Mouse (Mus musculus) neural tube, embryonic 10.5 days (tissue): ENCODE data around the gene Gtf2e1.

Experiments
- DNase-seq: peaks from one replicate; pipeline ENCODE4 v3.0.0-alpha.2; 2017; ENCODE audit warnings: low spot score; ENCODE audit errors: extremely low spot score

Gene Gtf2e1

GRCm38 (mm10) chr16:37546312-37546711 lies 6.7 kb upstream of the Gtf2e1 start:
- no peak for DNase-seq

- DNase-seq: no peak
Observed at GRCm38 (mm10) chr16:37540776-37541175, 1.2 kb upstream of the Gtf2e1 start.

GRCm38 (mm10) chr16:37539240-37539610 lies 364 bp downstream of the Gtf2e1 start:
- no peak for DNase-seq

- DNase-seq: no peak
Observed at GRCm38 (mm10) chr16:37533369-37534068, 6.1 kb downstream of the Gtf2e1 start.

GRCm38 (mm10) chr16:37532046-37532445 lies 7.5 kb downstream of the Gtf2e1 start:
- no peak for DNase-seq

- DNase-seq: no peak
Observed at GRCm38 (mm10) chr16:37530170-37530569, 9.4 kb downstream of the Gtf2e1 start.

- DNase-seq: no peak
Observed at GRCm38 (mm10) chr16:37526688-37527223, 12.8 kb downstream of the Gtf2e1 start.

GRCm38 (mm10) chr16:37525121-37525520 lies 14.5 kb downstream of the Gtf2e1 start:
- no peak for DNase-seq

GRCm38 (mm10) chr16:37522100-37522697 lies 17.4 kb downstream of the Gtf2e1 start:
- DNase-seq: no peak

GRCm38 (mm10) chr16:37520190-37521040 lies 19.2 kb downstream of the Gtf2e1 start:
- no peak for DNase-seq

GRCm38 (mm10) chr16:37519721-37520120 lies 19.9 kb downstream of the Gtf2e1 start:
- DNase-seq: no peak

GRCm38 (mm10) chr16:37518662-37519061 lies 20.9 kb downstream of the Gtf2e1 start:
- DNase-seq: no peak

- no peak for DNase-seq
Observed at GRCm38 (mm10) chr16:37517596-37518211, 21.9 kb downstream of the Gtf2e1 start.

- no peak for DNase-seq
Observed at GRCm38 (mm10) chr16:37516376-37516993, 23.1 kb downstream of the Gtf2e1 start.

GRCm38 (mm10) chr16:37514644-37515043 lies 24.9 kb downstream of the Gtf2e1 start:
- DNase-seq: no peak

- DNase-seq: no peak
Observed at GRCm38 (mm10) chr16:37511489-37511888, 28.1 kb downstream of the Gtf2e1 start.

- DNase-seq: no peak
Observed at GRCm38 (mm10) chr16:37506751-37507150, 32.8 kb downstream of the Gtf2e1 start.

GRCm38 (mm10) chr16:37504517-37504916 lies 35.1 kb downstream of the Gtf2e1 start:
- DNase-seq: no peak

- DNase-seq: no peak
Observed at GRCm38 (mm10) chr16:37498581-37498980, 41.0 kb downstream of the Gtf2e1 start.

GRCm38 (mm10) chr16:37495017-37495416 lies 44.6 kb downstream of the Gtf2e1 start:
- DNase-seq: no peak
